Mouse (Mus musculus) liver, embryonic 12.5 days (tissue): ENCODE results near the gene Adap2. TPM values are rescaled to one million over a fixed set of nuclear protein-coding genes. Genes with fewer than 3 reads are reported as not detected.
A peak's percentile ranks its signal among the peaks of the same experiment; 100 is the strongest.
"Not testable (repeated sequence)": the region's sequence is repeated elsewhere in the genome, so short reads cannot be mapped to it uniquely, and the experiment has no call there.

Experiments
- ATAC-seq: fragments of 200-750 bp; cut with Nextera tagmentation; 2 replicates; pipeline ENCODE4 v1.8.0; 2017; ENCODE audit warnings: moderate number of reproducible peaks, mild to moderate bottlenecking, moderate library complexity
- H3K27ac ChIP-seq: fragments of 300-500 bp; sonication (generic); 2 replicates; pipeline ENCODE4 v1.5.1; 2016; ENCODE audit warnings: mild to moderate bottlenecking
- H3K27me3 ChIP-seq: fragments of 300-500 bp; sonication (generic); replicated peaks from 2 replicates; pipeline ENCODE4 v1.6.1; 2016; ENCODE audit warnings: mild to moderate bottlenecking, moderate library complexity
- H3K36me3 ChIP-seq: fragments of 300-500 bp; sonication (generic); 2 replicates; pipeline ENCODE4 v1.6.1; 2016; ENCODE audit warnings: mild to moderate bottlenecking, moderate library complexity
- H3K4me1 ChIP-seq: fragments of 300-500 bp; sonication (generic); 2 replicates; pipeline ENCODE4 v1.6.1; 2016
- H3K4me2 ChIP-seq: fragments of 300-500 bp; sonication (generic); 2 replicates; pipeline ENCODE4 v1.6.1; 2016; ENCODE audit warnings: mild to moderate bottlenecking, moderate library complexity
- H3K4me3 ChIP-seq: fragments of 300-500 bp; sonication (generic); 2 replicates; pipeline ENCODE4 v1.5.1; 2016; ENCODE audit warnings: mild to moderate bottlenecking, moderate library complexity
- H3K9ac ChIP-seq: fragments of 300-500 bp; sonication (generic); 2 replicates; pipeline ENCODE4 v1.6.1; 2016; ENCODE audit warnings: mild to moderate bottlenecking, moderate library complexity
- H3K9me3 ChIP-seq: fragments of 300-500 bp; sonication (generic); replicated peaks from 2 replicates; pipeline ENCODE4 v1.6.1; 2016; ENCODE audit warnings: mild to moderate bottlenecking, moderate library complexity
- WGBS: fragments of 180-500 bp; shearing (Covaris S2); methylation state at CpG from one replicate; pipeline ENCODE4 v1.1.7; 2016; ENCODE audit not compliant: insufficient replicate concordance; 5-methylcytosine and 5-hydroxymethylcytosine counted together
- polyA plus RNA-seq: library from polyadenylated mRNA; unstranded; fragments of >200 nt; fragmentation: Nextera tagmentation; extraction: Ambion mirVana; gene quantifications from 2 replicates; pipeline ENCODE4 v1.2.1, GENCODE M21; 2016

Gene Adap2
- polyA plus RNA-seq, 1 experiment from 2014 or later: 2.7 TPM

GRCm38 (mm10) chr11:80148313-80148712 lies 5.6 kb upstream of the Adap2 start:
- Histone ChIP-seq H3K27me3 (peaks cover 7% of the 10 kb centered on the region; the same call in 1 of the 2 replicates), H3K9ac (no peak overlapping the region), H3K4me2 (no peak overlapping the region), H3K4me3 (no peak overlapping the region), H3K36me3 (no peaks in the 10 kb centered on the region), H3K9me3 (no peaks in the 10 kb centered on the region), H3K4me1 (peaks cover 22% of the 10 kb centered on the region), H3K27ac (no peak overlapping the region)
- no peak for ATAC-seq
- WGBS: 55% methylated on average over 1 of the region's 1 CpGs

GRCm38 (mm10) chr11:80148974-80149373 lies 4.9 kb upstream of the Adap2 start:
- H3K9me3 ChIP-seq, H3K27me3 ChIP-seq, H3K9ac ChIP-seq, H3K4me3 ChIP-seq, H3K36me3 ChIP-seq, ATAC-seq, H3K27ac ChIP-seq, H3K4me2 ChIP-seq: not testable (repeated sequence)
- peaks cover 29% of the 10 kb centered on the region for H3K4me1 ChIP-seq
- WGBS: 42% methylated on average over 2 of the region's 4 CpGs

GRCm38 (mm10) chr11:80149412-80150023 lies 4.4 kb upstream of the Adap2 start:
- Histone ChIP-seq H3K9me3 (no peaks in the 10 kb centered on the region), H3K4me2 (no peak overlapping the region), H3K27ac (no peak overlapping the region), H3K4me3 (no peak overlapping the region), H3K4me1 (peaks cover 35% of the 10 kb centered on the region), H3K27me3 (peaks cover 14% of the 10 kb centered on the region), H3K9ac (no peak overlapping the region), H3K36me3 (no peaks in the 10 kb centered on the region)
- ATAC-seq: no peak
- WGBS: 58% methylated on average over 8 of the region's 8 CpGs

- Histone ChIP-seq H3K27ac (no peak overlapping the region), H3K4me2 (no peak overlapping the region), H3K4me3 (no peak overlapping the region), H3K4me1 (peaks cover 32% of the 10 kb centered on the region), H3K9ac (no peak overlapping the region), H3K27me3 (peaks cover 24% of the 10 kb centered on the region), H3K36me3 (no peaks in the 10 kb centered on the region), H3K9me3 (no peaks in the 10 kb centered on the region)
- no peak for ATAC-seq
- WGBS: 45% methylated on average over 5 of the region's 5 CpGs
These were observed 3.3 kb upstream of the Adap2 start for GRCm38 (mm10) chr11:80150566-80150965.

- no peak for ATAC-seq
- no peak overlapping the region for H3K27ac ChIP-seq
These were observed 2.4 kb upstream of the Adap2 start for GRCm38 (mm10) chr11:80151541-80151940.

GRCm38 (mm10) chr11:80152376-80152775 lies 1.5 kb upstream of the Adap2 start:
- Histone ChIP-seq H3K27me3 (peaks cover 41% of the 10 kb centered on the region), H3K27ac (no peak overlapping the region), H3K4me1 (peaks cover 19% of the 10 kb centered on the region), H3K4me3 (no peak overlapping the region), H3K9ac (no peak overlapping the region), H3K9me3 (no peaks in the 10 kb centered on the region), H3K36me3 (no peaks in the 10 kb centered on the region), H3K4me2 (no peak overlapping the region)
- ATAC-seq: no peak
- WGBS: 63% methylated on average over 8 of the region's 8 CpGs

More at GRCm38 (mm10) chr11:80151541-80151940, 2.4 kb upstream of the Adap2 start:
- Histone ChIP-seq H3K4me3 (no peak overlapping the region), H3K9me3 (no peaks in the 10 kb centered on the region), H3K27me3 (peaks cover 33% of the 10 kb centered on the region), H3K4me2 (no peak overlapping the region), H3K36me3 (no peaks in the 10 kb centered on the region), H3K9ac (no peak overlapping the region), H3K4me1 (peaks cover 23% of the 10 kb centered on the region)
- 28% methylated on average over 2 of the region's 2 CpGs for WGBS

- ATAC-seq: no peak; the same call in 1 of the 2 replicates
These were observed 596 bp downstream of the Adap2 start for GRCm38 (mm10) chr11:80154501-80154900.

GRCm38 (mm10) chr11:80155541-80155940 lies 1.6 kb downstream of the Adap2 start:
- H3K4me3 ChIP-seq: no peak overlapping the region

More at GRCm38 (mm10) chr11:80154501-80154900, 596 bp downstream of the Adap2 start:
- Histone ChIP-seq H3K27me3 (peaks cover 50% of the 10 kb centered on the region), H3K9ac (peak overlapping the region; percentile 70), H3K9me3 (no peaks in the 10 kb centered on the region), H3K4me2 (peak overlapping the region; percentile 92), H3K27ac (no peak overlapping the region), H3K36me3 (no peaks in the 10 kb centered on the region), H3K4me1 (peaks cover 16% of the 10 kb centered on the region), H3K4me3 (peak overlapping the region; percentile 63)
- WGBS: 28% methylated on average over 25 of the region's 25 CpGs

GRCm38 (mm10) chr11:80155961-80156360 lies 2.1 kb downstream of the Adap2 start:
- H3K27me3 ChIP-seq: peaks cover 50% of the 10 kb centered on the region
- H3K4me2 ChIP-seq: no peak overlapping the region
- WGBS: 80% methylated on average over 4 of the region's 4 CpGs
- H3K9ac ChIP-seq: no peak overlapping the region
- H3K4me3 ChIP-seq: no peak overlapping the region
- H3K9me3 ChIP-seq: no peaks in the 10 kb centered on the region
- no peak overlapping the region for H3K27ac ChIP-seq
- H3K36me3 ChIP-seq: no peaks in the 10 kb centered on the region
- no peak for ATAC-seq
- H3K4me1 ChIP-seq: peaks cover 16% of the 10 kb centered on the region

More at GRCm38 (mm10) chr11:80155541-80155940, 1.6 kb downstream of the Adap2 start:
- H3K36me3 ChIP-seq: no peaks in the 10 kb centered on the region
- WGBS: 64% methylated on average over 8 of the region's 8 CpGs
- H3K9ac ChIP-seq: no peak overlapping the region
- peaks cover 16% of the 10 kb centered on the region for H3K4me1 ChIP-seq
- peaks cover 50% of the 10 kb centered on the region for H3K27me3 ChIP-seq
- no peak overlapping the region for H3K27ac ChIP-seq
- no peaks in the 10 kb centered on the region for H3K9me3 ChIP-seq
- no peak for ATAC-seq
- H3K4me2 ChIP-seq: no peak overlapping the region

- Histone ChIP-seq H3K4me2 (no peak overlapping the region), H3K27ac (no peak overlapping the region), H3K4me3 (no peak overlapping the region), H3K4me1 (peaks cover 16% of the 10 kb centered on the region), H3K9me3 (no peaks in the 10 kb centered on the region), H3K36me3 (no peaks in the 10 kb centered on the region), H3K27me3 (peaks cover 50% of the 10 kb centered on the region), H3K9ac (no peak overlapping the region)
- WGBS: 64% methylated on average over 4 of the region's 4 CpGs
- no peak for ATAC-seq
These were observed 2.9 kb downstream of the Adap2 start for GRCm38 (mm10) chr11:80156841-80157240.

GRCm38 (mm10) chr11:80159018-80159417 lies 5.1 kb downstream of the Adap2 start:
- Histone ChIP-seq H3K4me1 (peaks cover 7% of the 10 kb centered on the region), H3K9me3 (no peaks in the 10 kb centered on the region), H3K4me2 (no peak overlapping the region), H3K36me3 (no peaks in the 10 kb centered on the region), H3K27me3 (peaks cover 41% of the 10 kb centered on the region), H3K4me3 (no peak overlapping the region), H3K27ac (no peak overlapping the region; the same call in 1 of the 2 replicates), H3K9ac (no peak overlapping the region)
- ATAC-seq: peak; percentile 55
- 67% methylated on average over 7 of the region's 7 CpGs for WGBS

GRCm38 (mm10) chr11:80161041-80161440 lies 7.1 kb downstream of the Adap2 start:
- no peak overlapping the region for H3K27ac ChIP-seq
- 69% methylated on average over 4 of the region's 4 CpGs for WGBS
- no peak for ATAC-seq
- H3K9me3 ChIP-seq: no peaks in the 10 kb centered on the region
- H3K4me2 ChIP-seq: no peak overlapping the region
- no peaks in the 10 kb centered on the region; the same call in 1 of the 2 replicates for H3K36me3 ChIP-seq
- H3K27me3 ChIP-seq: peaks cover 25% of the 10 kb centered on the region
- no peak overlapping the region for H3K9ac ChIP-seq
- H3K4me3 ChIP-seq: no peak overlapping the region
- H3K4me1 ChIP-seq: no peaks in the 10 kb centered on the region
